Mouse (Mus musculus): ENCODE measurements around the gene Mcrs1. TPM values are rescaled to one million over a fixed set of nuclear protein-coding genes. Genes with fewer than 3 reads are reported as not detected.

The Mcrs1 gene
- polyA plus RNA-seq, 1 experiment from 2014 or later, result 141 TPM

DNA sequence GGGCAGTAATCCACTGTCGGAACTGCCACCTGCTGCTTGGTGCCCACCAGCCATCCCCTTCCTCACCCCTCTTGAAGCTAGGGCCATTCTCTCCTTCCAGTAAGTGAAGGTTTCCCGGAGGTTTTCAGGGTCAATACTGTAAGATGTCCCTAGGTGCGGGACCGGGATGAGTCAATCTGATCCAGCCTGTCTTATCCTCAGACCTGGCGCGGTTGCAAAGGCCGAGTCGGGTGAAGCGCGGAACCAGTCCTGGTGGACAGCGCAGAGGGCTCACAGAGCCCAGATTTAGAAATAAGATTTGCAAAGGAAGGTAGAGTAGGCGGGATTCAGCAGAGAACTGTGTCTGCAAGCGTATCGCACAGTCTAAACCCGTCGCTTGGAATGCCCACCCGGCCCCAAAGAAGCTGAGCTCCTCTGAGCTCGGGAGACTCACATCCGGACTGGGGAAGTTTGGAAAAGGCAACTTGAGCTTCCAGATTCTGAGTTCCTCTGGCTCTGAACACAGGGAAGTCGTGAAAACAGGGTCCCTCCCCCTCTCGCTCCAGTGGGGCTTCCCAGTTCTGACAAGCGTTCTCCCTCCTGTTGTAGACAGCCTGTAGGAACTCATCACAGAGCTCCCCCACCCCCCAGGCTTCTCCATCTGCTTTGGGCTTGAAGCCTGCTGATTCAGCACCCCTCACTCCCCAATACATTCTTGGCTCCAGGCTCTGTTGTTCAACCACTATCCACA, 26.5 kb downstream of the Mcrs1 start:
- peaks cover 24% of the 10 kb centered on the region; the same call in 1 of the 2 replicates for H3K4me1 ChIP-seq (ENCODE audit: control insufficient read depth, insufficient read depth, low read length)
- H3K36me3 ChIP-seq (ENCODE audit: control insufficient read depth, insufficient read depth, low read length), result no peaks in the 10 kb centered on the region
- H3K9me3 ChIP-seq (ENCODE audit: control insufficient read depth, low read depth, low read length), result no peaks in the 10 kb centered on the region
- H3K4me3 ChIP-seq (ENCODE audit: low read depth, low read length), result peak overlapping the region; percentile 25
- no peak overlapping the region for H3K27ac ChIP-seq (ENCODE audit: low read length)
- peak; percentile 8; the same call in 1 of the 2 replicates for ATAC-seq (ENCODE audit: insufficient number of reproducible peaks, insufficient read depth, low FRiP score, low read depth)
- WGBS, result under 1% methylated on average over 22 of the region's 22 CpGs
- H3K27me3 ChIP-seq (ENCODE audit: control insufficient read depth, insufficient read depth, low read length), result peaks cover 49% of the 10 kb centered on the region
- H3K9ac ChIP-seq (replicated peaks; ENCODE audit: low read depth, low read length), result no peak overlapping the region
- peak overlapping the region; percentile 55 for H3K4me2 ChIP-seq (replicated peaks; ENCODE audit: low read depth, low read length)

GRCm38 (mm10) chr15:99224208-99224911, 27.4 kb downstream of the Mcrs1 start, which contains the start of gene Kcnh3:
Kcnh3 (plus strand) TSS chr15:99224861.
- Histone ChIP-seq H3K36me3 (ENCODE audit: control insufficient read depth, insufficient read depth, low read length) (no peaks in the 10 kb centered on the region), H3K9ac (replicated peaks; ENCODE audit: low read depth, low read length) (no peak within 1 kb of the TSS), H3K4me3 (ENCODE audit: low read depth, low read length) (peak within 1 kb of the TSS; percentile 25), H3K27ac (ENCODE audit: low read length) (no peak within 1 kb of the TSS), H3K9me3 (ENCODE audit: control insufficient read depth, low read depth, low read length) (no peaks in the 10 kb centered on the region), H3K27me3 (ENCODE audit: control insufficient read depth, insufficient read depth, low read length) (peaks cover 46% of the 10 kb centered on the region), H3K4me2 (replicated peaks; ENCODE audit: low read depth, low read length) (peak within 1 kb of the TSS; percentile 55), H3K4me1 (ENCODE audit: control insufficient read depth, insufficient read depth, low read length) (peaks cover 24% of the 10 kb centered on the region; the same call in 1 of the 2 replicates)
- no peak; the same call in 1 of the 2 replicates for ATAC-seq (ENCODE audit: insufficient number of reproducible peaks, insufficient read depth, low FRiP score, low read depth)
- WGBS, result under 1% methylated on average over 58 of the region's 66 CpGs

GRCm38 (mm10) chr15:99223585-99224207, 28.1 kb downstream of the Mcrs1 start:
- no peak for ATAC-seq (ENCODE audit: insufficient number of reproducible peaks, insufficient read depth, low FRiP score, low read depth)
- Histone ChIP-seq H3K4me2 (replicated peaks; ENCODE audit: low read depth, low read length) (peak overlapping the region; percentile 55), H3K36me3 (ENCODE audit: control insufficient read depth, insufficient read depth, low read length) (no peaks in the 10 kb centered on the region), H3K27ac (ENCODE audit: low read length) (no peak overlapping the region), H3K4me3 (ENCODE audit: low read depth, low read length) (peak overlapping the region; percentile 25), H3K27me3 (ENCODE audit: control insufficient read depth, insufficient read depth, low read length) (peaks cover 46% of the 10 kb centered on the region), H3K4me1 (ENCODE audit: control insufficient read depth, insufficient read depth, low read length) (peaks cover 24% of the 10 kb centered on the region; the same call in 1 of the 2 replicates), H3K9ac (replicated peaks; ENCODE audit: low read depth, low read length) (no peak overlapping the region), H3K9me3 (ENCODE audit: control insufficient read depth, low read depth, low read length) (no peaks in the 10 kb centered on the region)
- 2% methylated on average over 28 of the region's 46 CpGs for WGBS

DNA sequence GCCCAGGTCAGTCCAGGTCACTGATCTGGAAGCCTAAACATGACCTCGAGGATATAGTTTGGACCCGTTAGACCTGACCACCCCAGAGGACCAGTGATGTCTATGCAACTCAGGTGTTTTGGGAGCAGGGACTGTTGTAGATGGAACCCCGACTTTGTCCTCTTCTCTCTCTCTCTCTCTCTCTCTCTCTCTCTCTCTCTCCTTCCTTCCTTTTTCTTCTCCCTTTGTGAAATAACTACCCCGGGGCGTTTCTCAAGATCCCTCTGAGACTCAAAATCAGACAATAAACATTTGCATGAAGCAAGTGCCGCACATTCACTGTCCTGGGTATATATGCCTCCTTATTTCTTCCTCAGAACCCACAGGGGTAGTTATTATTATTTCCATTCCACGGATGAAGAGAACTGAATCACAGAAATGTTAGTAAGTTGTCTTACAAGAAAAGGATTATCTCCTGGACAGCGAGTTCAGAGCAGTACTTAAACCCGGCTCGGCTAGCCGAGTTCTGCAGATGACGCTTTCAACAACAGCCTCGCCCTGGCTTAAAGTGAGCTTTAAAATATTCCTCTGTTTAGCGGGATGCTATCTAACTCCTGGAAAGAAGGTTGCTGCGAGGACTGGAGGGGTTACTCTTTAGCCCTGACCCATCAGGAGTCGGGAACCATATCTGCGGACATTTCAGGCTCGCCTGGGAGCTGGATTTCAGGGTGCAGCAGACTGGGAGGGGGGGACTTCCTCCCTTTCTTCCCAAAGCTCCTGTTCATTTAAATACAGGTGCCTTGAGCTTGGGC, 28.8 kb downstream of the Mcrs1 start:
- Histone ChIP-seq H3K27ac (ENCODE audit: low read length) (no peak overlapping the region), H3K27me3 (ENCODE audit: control insufficient read depth, insufficient read depth, low read length) (peaks cover 43% of the 10 kb centered on the region), H3K36me3 (ENCODE audit: control insufficient read depth, insufficient read depth, low read length) (no peaks in the 10 kb centered on the region), H3K4me3 (ENCODE audit: low read depth, low read length) (peak overlapping the region; percentile 25), H3K9ac (replicated peaks; ENCODE audit: low read depth, low read length) (no peak overlapping the region), H3K4me1 (ENCODE audit: control insufficient read depth, insufficient read depth, low read length) (peaks cover 24% of the 10 kb centered on the region; the same call in 1 of the 2 replicates), H3K4me2 (replicated peaks; ENCODE audit: low read depth, low read length) (peak overlapping the region; percentile 55), H3K9me3 (ENCODE audit: control insufficient read depth, low read depth, low read length) (no peaks in the 10 kb centered on the region)
- 6% methylated on average over 18 of the region's 18 CpGs for WGBS
- ATAC-seq (ENCODE audit: insufficient number of reproducible peaks, insufficient read depth, low FRiP score, low read depth), result no peak

- no peak overlapping the region for H3K4me3 ChIP-seq (ENCODE audit: low read depth, low read length)
- H3K4me1 ChIP-seq (ENCODE audit: control insufficient read depth, insufficient read depth, low read length), result peaks cover 24% of the 10 kb centered on the region; the same call in 1 of the 2 replicates
- H3K9ac ChIP-seq (replicated peaks; ENCODE audit: low read depth, low read length), result no peak overlapping the region
- no peaks in the 10 kb centered on the region for H3K36me3 ChIP-seq (ENCODE audit: control insufficient read depth, insufficient read depth, low read length)
- H3K4me2 ChIP-seq (replicated peaks; ENCODE audit: low read depth, low read length), result no peak overlapping the region
- no peaks in the 10 kb centered on the region for H3K9me3 ChIP-seq (ENCODE audit: control insufficient read depth, low read depth, low read length)
- H3K27ac ChIP-seq (ENCODE audit: low read length), result no peak overlapping the region
- no peak for ATAC-seq (ENCODE audit: insufficient number of reproducible peaks, insufficient read depth, low FRiP score, low read depth)
- peaks cover 28% of the 10 kb centered on the region for H3K27me3 ChIP-seq (ENCODE audit: control insufficient read depth, insufficient read depth, low read length)
- WGBS, result 10% methylated on average over 8 of the region's 8 CpGs
Observed at GRCm38 (mm10) chr15:99221315-99221952, 30.3 kb downstream of the Mcrs1 start.

GRCm38 (mm10) chr15:99217630-99218029, 34.1 kb downstream of the Mcrs1 start:
- H3K27me3 ChIP-seq (ENCODE audit: control insufficient read depth, insufficient read depth, low read length), result 0 out of 2 replicates have a peak, but pooled peaks cover 3% of the 10 kb centered on the region
- peaks cover 7% of the 10 kb centered on the region for H3K36me3 ChIP-seq (ENCODE audit: control insufficient read depth, insufficient read depth, low read length)
- no peak for ATAC-seq (ENCODE audit: insufficient number of reproducible peaks, insufficient read depth, low FRiP score, low read depth)
- H3K4me1 ChIP-seq (ENCODE audit: control insufficient read depth, insufficient read depth, low read length), result 0 out of 2 replicates have a peak, but pooled peaks cover 3% of the 10 kb centered on the region
- 90% methylated on average over 4 of the region's 4 CpGs for WGBS
- H3K9me3 ChIP-seq (ENCODE audit: control insufficient read depth, low read depth, low read length), result no peaks in the 10 kb centered on the region
- H3K4me3 ChIP-seq (ENCODE audit: low read depth, low read length), result no peak overlapping the region
- H3K27ac ChIP-seq (ENCODE audit: low read length), result no peak overlapping the region
- H3K4me2 ChIP-seq (replicated peaks; ENCODE audit: low read depth, low read length), result no peak overlapping the region
- H3K9ac ChIP-seq (replicated peaks; ENCODE audit: low read depth, low read length), result no peak overlapping the region

GRCm38 (mm10) chr15:99215741-99216463, 35.9 kb downstream of the Mcrs1 start:
- Histone ChIP-seq H3K9me3 (ENCODE audit: control insufficient read depth, low read depth, low read length) (no peaks in the 10 kb centered on the region), H3K27ac (ENCODE audit: low read length) (no peak overlapping the region), H3K4me3 (ENCODE audit: low read depth, low read length) (no peak overlapping the region), H3K9ac (replicated peaks; ENCODE audit: low read depth, low read length) (no peak overlapping the region), H3K4me1 (ENCODE audit: control insufficient read depth, insufficient read depth, low read length) (no peaks in the 10 kb centered on the region), H3K36me3 (ENCODE audit: control insufficient read depth, insufficient read depth, low read length) (peaks cover 24% of the 10 kb centered on the region), H3K27me3 (ENCODE audit: control insufficient read depth, insufficient read depth, low read length) (no peaks in the 10 kb centered on the region), H3K4me2 (replicated peaks; ENCODE audit: low read depth, low read length) (no peak overlapping the region)
- ATAC-seq (ENCODE audit: insufficient number of reproducible peaks, insufficient read depth, low FRiP score, low read depth), result no peak
- WGBS, result 83% methylated on average over 11 of the region's 11 CpGs

Measured in stomach, embryonic 14.5 days (tissue).